Mouse (Mus musculus): ENCODE data around the gene Abi3bp.

The Abi3bp gene

DNA sequence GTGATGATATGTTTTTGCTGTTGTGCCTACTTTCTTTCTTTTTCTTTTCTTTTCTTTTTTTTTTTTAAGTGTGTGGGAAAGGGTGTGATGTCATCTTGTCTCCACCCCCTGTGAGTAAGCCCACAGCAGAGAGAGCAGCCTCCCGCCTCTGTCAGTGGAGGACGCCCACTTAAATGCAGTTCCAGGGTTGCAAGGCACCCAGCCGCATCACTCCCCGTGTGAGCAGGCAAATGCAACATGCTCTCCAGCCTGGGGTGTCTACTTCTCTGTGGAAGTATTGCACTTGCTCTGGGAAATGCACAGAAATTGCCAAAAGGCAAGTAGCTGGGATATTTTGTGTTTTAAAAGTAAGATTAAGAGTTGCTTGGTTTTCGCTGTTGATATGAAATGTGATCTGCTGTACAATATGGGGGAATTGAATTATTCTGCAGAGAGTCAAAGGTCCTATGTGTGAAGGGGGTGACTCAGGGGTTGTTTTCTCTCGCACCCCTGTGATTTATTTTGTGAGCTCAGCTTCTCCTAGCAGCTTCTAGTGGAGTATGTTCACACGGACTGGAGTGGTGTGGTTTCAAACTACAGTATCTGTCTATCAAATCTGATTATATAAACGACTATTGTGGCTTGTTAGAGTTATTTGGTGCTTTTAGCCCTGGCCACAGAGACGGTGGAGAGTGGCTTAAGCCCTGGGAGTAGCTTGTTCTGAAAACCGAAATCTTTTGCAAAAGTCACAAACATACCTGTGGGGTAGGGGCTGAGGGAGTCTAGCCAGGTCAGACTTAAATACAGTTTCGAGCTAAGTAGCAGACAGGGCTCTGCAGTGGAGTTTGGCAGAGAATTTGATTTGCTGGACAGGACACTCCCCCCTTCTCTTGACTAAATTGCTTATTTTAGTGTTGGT, at the start of gene Abi3bp:
TSS of gene Abi3bp (plus strand) at position 202 of the 898 bp plus-strand sequence.
- DNase-seq (ENCODE audit: low read depth, low spot score): no peak

DNA sequence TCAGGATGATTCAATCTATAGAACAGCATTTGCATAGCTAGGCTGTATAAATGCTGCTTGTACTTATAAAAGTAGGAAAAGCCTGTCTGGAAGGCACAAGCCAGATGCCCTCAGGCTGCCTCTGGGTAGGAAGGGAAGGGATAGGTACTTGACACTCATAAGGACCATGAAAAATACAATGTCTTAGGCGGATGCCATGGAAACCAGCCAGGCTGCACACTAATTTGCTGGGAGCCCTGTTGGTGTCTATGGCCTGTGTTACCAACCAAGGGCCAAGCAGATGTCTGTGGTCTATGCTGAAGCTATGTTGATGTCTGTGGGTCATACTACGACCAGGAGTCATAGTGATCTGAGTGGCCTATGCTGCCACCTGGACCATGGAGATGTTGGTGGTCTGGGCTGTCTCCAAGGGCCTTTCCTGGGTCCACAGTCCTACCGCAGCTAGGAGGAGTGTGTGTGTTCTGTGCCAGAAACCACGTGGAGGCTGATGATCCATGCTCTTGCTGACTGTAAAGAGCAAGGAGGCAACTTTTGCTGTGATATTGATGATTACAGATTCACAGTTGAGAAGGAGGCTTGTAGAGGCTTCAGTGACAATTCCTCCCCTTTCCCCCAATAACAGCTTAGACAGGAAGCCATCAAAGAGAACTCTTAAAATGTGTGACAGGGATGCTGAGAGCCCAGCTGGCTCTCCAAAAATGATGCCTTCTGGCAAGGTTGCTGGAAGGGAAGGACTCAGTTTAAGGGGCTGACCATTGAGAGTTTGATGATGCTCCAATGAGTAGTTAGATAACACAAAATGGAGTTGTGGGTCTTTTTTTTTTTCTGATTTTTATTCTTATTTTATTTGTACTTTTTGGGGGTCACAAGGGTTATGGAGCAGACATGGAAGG, 42.1 kb upstream of the Abi3bp start:
- DNase-seq (ENCODE audit: low read depth, low spot score): no peak

DNA sequence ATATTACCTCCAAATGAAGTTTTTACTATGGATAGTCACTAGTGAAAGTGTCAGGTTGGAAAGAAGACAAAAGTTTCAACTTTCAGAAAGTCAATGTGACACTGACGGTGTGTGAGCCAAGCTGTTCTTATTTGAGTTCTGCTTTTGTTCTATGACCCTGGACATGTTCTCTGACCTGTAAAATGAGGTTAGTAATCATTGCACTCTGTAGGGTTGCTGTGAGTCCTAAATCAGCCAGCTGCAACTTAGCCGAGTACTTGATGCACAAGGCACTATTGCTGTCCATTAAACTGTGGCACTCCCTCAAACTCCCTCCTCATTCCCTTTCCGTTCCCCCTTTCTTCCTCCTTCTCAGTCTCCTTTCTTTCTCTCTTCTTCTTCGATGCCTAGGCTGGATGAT, 37.4 kb upstream of the Abi3bp start:
- no peak for DNase-seq (ENCODE audit: low read depth, low spot score)

DNA sequence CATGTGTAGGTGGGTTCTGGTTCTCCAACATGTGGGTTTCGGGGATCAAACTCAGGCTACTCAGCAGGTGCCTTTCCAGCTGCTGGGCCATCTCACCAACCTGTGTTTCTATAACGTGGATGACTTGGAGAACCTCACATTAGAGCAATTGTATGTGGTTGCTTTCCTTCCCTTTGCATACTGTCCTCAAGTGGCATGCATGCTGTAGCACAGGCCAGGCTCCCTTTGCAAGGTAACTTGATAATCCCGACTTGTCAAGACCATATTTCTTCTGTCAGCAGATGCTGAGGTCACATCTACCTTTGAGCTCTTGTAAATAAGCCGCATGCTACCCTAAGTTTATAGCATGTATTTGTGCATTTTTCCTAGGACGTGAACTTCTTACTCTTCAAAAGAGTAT, 36.6 kb upstream of the Abi3bp start:
- DNase-seq (ENCODE audit: low read depth, low spot score): no peak

DNA sequence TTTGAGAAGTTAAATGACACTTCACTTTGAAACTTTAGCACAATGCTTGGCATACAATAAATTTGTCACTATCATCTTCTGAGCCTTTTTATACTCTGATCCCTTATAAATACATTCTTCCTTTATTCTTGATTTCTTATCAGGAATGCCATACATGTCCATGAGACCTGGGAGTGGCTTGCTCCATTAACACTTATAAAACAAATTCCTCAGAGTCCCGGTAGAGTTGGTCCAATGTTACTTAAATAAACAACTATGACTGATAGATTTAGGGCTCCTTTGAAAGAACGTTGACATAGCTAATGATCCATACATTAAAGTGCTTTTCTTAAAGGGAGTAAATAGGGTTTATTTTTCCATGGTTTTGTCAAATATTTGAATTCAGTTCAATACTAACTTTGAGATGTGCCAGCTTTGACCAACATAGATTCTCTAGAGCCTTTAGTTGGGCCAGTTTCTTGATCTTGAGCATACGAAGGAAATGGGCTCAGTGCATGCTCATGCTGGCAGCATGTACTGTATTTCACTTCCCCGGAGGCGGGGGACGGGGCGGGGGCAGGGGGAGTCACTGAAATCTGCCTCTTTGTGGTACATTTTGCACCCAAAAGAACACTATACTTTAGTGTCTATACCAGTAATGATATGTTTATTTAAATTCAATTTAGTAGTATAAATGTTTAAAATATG, 35.9 kb upstream of the Abi3bp start:
- DNase-seq (ENCODE audit: low read depth, low spot score): no peak

DNA sequence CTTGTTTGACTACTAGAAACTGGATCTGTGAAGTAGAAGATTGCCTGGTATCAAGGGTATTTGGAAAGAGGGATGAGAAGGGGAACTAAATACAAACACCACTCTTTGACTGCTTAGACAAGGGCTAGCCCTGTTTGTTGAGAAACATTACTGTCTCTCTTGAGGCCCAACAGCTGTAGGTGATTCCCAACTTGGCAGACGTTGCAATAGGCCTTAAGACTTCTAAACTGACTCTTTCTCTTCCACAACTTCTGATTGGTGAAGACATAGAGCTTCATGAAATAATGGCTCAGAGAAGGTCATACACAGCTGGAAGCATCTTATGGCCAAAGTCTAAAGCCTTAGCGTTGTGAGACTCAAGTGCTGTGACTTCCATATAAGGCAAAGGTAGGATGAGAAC, 26.2 kb upstream of the Abi3bp start:
- DNase-seq (ENCODE audit: low read depth, low spot score): no peak

DNA sequence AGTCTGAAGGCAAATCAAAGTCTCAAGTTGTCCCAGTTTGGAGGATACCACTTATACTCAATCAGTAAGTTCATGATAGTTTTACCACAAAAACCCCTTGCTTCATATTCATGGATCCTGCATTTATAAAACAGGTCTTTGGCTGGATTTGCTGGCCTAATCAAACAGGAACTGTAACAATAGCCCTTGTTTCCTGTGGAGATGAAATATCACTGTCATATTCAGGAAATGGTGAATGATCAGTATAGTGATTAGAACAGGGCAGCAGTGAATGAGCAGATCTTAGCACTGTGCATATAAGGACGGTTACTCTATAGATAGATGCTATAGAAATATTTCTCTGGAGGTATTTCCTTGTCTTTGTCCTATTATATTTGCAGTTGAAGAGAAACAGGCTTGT, 25.8 kb upstream of the Abi3bp start:
- DNase-seq (ENCODE audit: low read depth, low spot score): no peak

DNA sequence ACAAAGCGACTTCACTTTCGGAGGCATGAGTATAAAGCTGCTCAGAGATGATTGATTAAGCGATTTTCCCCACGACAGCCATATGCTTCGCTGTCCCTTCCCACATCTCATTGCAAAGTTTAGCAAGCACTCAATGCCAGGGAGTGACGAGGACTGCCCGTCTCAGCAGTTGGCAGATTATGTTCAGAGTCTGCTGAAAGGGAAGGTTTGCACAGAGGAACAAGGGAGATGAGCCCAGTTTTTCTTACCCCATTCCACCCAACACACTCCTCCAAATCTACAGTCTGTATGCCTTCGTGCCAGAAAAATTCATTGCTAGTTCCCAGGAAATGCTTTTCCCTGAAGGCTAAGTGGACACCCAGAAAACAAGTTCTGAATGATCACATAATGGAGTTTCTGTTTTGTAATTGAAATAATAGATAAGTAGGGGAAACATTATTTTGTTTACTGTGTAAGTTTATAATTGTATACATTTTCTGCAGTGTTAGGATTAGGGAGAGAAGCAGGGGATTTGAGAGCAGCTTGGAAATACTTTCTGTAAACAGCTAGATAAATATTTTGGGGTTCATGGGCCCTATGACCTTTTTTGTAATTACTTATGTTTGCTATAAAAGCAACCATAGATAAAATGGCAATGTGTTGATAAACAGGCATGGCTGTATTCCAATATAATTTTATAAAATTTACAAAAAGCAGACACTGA, 19.5 kb upstream of the Abi3bp start:
- DNase-seq (ENCODE audit: low read depth, low spot score): no peak

DNA sequence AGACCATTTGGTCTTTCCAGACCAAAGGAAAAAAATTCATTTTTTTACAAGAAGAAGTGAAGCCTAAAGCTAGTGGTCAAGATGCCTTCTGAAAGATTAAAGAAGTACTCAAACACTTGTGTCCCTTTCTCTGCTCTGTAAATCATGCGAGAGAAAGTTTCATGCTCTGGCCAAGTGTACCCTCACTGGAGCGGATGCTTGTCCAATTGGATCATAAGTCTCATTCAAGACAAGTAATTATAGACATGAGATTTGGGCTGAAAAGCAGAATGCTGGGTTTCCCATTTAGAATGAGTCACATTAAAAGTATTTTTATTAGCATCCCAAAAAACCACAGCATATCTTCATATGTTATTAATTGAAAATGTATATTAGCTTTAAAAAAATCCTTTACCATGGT, 4.5 kb upstream of the Abi3bp start:
- DNase-seq (ENCODE audit: low read depth, low spot score): no peak

DNA sequence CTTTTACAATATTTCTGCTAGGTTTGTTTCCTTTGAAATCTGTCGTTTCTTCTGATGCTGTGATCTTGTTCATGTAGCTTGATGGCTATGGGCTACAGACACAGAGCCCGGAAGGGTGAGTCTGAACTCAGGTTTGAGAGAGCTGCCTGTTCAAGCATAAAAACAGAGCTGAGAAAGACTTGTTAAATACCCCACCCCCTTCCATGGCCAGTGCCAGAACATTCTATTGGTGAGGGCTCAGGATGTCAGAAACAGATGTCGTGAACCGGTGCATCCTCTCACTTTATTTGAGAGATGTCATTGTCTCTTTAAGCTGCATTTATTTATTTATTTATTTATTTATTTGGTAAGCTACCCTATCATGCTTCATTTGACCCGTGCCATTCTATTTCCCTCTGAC, 2.0 kb upstream of the Abi3bp start:
- DNase-seq (ENCODE audit: low read depth, low spot score): no peak

DNA sequence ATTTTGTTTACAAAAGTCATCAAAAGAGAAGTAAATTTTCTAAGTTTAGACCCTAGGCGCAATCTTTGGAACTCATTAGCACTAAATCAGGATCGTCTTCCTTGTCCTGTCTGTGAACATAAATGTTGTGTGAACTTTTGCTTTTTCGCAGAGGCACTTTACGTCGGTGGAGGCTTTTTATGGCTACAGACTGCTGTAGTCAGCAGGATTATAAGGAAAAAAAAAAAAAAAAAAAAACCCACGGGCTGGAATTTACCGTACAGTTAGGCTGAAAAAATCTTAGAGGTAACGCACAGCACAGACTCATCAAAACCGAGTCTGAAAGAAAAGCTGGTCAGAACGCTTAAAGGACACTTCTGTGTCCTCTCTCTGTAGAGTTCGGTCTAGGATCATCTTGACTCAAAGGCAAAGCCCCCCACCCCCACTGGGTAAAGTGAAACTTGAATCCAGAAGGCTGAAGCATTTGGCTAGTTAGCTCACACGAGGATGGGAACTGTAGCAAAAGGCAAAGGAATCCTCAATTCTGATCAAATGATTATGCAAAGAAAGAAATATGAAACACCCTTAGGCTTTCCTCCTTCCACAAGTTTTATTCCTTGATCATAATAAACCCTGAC, 1.0 kb downstream of the Abi3bp start:
- no peak for DNase-seq (ENCODE audit: low read depth, low spot score)

DNA sequence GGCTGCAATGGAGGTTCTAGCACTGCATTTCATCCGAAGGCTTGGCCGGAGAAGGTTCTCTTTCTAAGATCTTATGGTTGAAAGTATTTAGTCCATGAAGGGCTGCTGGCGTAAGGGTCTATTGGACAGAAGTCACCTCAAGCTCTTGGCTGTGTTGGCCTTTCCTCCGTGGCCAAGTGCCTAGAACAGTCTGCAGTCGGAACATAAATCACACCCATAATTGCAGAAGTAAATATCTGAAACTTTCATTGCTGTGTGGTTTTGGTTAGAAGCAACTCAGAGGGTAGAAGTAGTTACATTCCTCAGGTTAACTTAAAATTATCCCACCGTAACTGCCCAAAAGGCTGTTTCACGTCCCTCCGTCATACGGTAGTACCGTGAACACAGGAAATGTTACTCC, 5.8 kb downstream of the Abi3bp start:
- no peak for DNase-seq (ENCODE audit: low read depth, low spot score)

DNA sequence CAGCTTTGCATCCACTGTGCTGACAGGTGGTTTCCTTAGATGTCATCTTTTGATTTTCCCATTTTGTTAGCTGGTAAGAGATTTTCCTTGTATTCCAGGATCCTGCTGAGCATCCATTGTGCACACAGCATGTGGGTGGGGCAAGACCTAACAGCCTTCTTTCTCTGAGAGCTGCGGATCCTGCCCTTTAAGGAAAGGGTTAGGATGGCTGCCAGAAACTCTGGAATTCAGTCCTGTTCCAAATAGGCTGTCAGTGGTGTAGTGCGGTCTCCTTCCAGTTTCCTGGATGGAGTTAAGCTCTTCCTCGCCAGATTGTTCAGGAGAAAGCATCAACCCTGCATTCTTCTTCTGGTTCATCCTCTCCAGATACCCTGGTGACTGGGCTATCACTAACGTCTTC, 8.8 kb downstream of the Abi3bp start:
- no peak for DNase-seq (ENCODE audit: low read depth, low spot score)

DNA sequence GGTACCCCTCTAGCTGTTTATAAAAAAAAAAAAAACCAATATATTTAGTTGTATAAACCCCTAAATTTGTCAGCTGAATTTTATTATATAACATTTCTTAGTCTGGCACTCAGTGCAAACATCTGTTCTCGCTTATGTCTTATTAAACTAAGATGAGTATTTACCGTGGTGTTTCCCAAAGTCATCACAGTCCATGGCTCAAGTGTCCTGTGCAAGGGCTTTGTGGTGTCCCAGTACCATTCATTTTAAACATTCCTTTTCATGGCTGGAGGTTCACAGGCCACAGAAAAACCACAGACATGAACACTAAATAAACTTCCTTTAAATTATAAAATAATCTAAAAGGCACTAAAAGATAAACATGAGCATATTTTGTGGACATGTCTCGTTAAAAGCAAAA, 13.2 kb downstream of the Abi3bp start:
- no peak for DNase-seq (ENCODE audit: low read depth, low spot score)

DNA sequence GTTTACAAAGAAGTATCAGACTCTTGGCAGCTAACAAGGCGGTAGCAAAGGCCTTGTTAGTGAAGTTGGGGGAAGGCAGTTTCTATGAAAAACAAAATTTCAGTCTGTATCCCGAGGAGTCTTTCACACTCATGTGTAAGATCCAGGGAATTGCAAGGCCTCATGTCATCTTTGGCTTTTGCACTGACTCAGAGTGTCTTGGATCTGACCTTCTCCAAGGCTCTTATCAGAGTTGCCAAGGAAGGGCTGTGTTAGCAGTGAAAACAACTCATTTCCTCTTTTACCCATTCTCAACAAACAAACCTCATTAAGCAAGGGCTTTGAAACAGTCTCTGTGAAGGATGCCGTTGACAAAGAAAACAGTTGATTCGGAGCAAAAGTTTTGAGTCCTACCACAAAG, 17.6 kb downstream of the Abi3bp start:
- no peak for DNase-seq (ENCODE audit: low read depth, low spot score)

DNA sequence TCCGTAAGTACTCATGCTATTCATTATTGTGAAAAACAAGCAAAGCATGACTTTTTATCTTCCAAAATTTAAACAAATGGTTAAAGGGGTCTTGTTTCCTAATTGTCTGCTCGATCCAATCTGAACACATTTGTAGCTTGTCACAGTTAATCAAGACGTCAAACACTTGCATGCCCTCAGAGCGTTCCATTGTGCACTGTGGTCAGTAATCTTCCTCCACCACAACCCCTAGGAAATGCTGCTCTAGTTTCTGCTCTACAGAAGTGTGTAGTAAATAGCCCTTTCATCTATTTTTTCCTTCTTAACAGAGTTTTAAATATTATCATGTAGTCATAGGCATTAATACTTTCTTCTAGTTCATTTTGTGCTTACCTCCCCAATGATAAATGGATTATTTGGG, 19.1 kb downstream of the Abi3bp start:
- no peak for DNase-seq (ENCODE audit: low read depth, low spot score)

DNA sequence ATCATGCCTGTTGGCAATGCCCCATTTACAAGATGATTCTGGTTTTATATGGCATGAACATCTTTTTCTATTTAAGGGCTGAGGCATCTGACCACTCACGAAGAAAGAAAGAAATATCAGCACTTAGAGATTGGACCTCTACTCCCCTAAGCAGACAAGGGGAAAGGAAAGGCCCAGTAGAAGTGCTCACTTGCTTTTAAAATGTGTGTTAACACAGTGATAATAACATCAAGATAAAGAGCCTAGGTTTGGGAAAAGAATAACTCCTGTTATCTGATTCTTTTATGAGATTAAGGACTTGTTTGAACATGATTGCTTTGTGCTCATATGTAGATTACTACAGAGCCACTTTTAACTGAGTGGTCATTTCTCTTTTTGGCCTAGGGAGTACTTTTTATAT, 21.0 kb downstream of the Abi3bp start:
- no peak for DNase-seq (ENCODE audit: low read depth, low spot score)

DNA sequence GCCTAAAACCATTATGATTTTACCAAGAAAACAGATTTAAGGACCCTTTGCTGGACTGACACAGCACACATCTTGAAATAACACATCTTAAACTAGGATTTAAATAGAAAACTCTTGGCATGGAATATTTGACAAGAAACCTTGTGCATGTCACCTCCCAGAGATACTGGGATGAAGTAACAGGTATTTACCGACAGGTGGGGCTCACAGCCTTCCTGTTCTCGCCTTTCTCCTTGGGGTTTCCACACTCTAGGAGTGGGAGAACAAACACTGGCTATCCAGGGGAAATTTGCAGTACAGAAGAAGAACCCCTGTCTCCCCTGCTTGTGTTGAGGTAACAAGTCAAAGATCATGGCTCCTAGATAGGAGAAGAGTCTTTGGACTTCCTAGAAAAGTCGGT, 22.8 kb downstream of the Abi3bp start:
- no peak for DNase-seq (ENCODE audit: low read depth, low spot score)

DNA sequence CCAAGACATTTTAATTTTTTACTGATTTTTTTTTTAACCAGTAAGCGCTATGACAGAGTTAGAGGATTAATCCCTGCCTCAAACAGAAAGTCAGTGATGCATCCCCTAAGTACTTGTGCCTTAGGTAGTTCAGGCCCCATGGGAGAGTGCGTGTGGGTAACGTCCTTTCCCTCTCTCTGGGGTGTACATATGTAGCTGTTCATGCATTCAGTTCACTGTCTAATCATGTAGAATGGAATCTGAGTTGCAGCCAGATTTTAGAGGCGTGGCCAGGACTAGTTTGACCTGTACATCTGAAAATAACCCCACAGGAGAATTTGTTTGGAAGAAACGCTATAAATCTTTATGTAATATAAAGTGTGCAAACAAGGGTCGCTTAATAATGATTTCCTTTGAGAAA, 23.4 kb downstream of the Abi3bp start:
- DNase-seq (ENCODE audit: low read depth, low spot score): no peak

DNA sequence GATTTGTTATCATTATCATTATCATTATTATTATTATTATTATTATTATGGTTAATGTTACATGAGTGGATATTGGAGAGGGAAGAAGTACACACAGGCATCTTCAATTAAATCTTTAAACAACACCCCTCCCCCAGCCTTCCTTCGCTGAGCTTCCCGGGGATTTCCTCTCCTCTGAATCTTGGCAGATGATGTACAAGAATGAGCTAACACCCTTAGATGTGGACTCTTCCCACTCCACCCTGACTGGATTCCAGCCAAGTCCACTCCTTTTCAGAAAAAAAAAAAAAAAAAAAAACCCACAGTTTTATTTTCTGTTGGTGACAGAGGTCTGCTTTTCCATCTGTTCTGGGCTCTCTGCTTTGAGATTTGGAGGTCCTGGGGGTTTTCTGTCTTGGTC, 23.8 kb downstream of the Abi3bp start:
- no peak for DNase-seq (ENCODE audit: low read depth, low spot score)

DNA sequence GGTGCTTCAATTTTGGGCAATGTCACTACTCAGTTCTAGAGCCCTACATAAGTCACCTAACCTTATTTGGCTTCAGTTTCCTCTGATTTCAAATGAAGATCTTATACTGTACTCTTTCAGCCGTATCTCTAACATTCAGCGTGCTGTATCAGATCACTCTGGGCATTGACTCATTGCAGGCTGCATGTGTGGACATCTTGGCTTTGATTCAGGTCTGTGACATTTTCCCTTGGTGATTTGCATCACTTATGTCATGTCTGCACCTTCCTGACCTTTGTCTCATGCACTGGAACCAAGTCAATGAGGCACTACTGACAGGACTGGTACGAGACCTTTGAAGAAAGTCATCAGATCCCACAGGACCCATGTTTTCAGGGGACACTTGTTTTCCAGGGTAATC, 24.5 kb downstream of the Abi3bp start:
- no peak for DNase-seq (ENCODE audit: low read depth, low spot score)

Data from A20 (cell line).